Mouse (Mus musculus): Measurements from ENCODE around the gene Sun2.

DNA sequence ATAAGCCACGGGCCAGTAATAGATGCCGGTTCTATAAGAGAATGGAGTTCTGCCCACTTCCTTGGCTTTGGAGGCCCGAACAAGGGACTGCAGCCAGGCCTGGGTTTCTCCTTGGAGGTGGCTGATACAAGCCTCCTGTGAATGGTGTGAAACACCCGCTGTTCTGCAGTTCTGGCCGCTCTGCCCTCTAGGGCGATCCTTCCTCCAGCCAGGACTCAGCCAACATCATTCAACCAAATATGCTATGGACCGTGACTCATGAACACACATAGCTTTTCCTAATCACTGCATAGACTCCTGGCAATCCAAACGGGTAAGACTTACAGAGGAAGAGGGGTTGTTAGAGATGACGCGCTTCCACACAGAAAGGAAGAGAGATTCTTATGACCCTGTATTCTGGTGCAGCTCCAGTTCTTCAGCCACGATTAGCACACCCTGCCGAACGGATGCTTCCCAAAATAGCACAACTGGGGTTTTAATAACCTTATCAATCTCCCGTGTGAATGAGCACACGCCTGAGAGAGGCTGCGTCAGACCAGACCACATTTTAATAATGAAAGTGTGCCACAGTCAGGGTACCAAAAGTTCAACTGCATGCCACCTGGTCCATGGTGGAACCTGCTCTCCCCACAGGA lies 25.1 kb upstream of the Sun2 start:
- TF ChIP-seq CTCF (IDR thresholded peaks at IDR 0.05; ENCODE audit: insufficient read depth, low read depth, low read length) (no peak), POLR2A (IDR thresholded peaks at IDR 0.05; ENCODE audit: insufficient read depth, low read depth, low read length) (no peak)
